Mouse (Mus musculus) frontal cortex, adult 2 months (tissue): ENCODE measurements around the gene Gm45711. TPM values are rescaled to one million over a fixed set of nuclear protein-coding genes. Genes with fewer than 3 reads are reported as not detected.

Experiments used
- DNase-seq, 2 experiments: peaks; one replicate each; pipeline ENCODE4 v3.0.0; 2022; ENCODE audit warnings: low spot score in 1 of 2; ENCODE audit errors: extremely low spot score in 1 of 2
- polyA plus RNA-seq: library from polyadenylated mRNA; depleted of rRNA; stranded (reverse); fragments of >200 nt; gene quantifications from 2 replicates; pipeline ENCODE4 v1.2.3, GENCODE M21; 2012; rRNA removed

Gene Gm45711
- polyA plus RNA-seq, 1 experiment, result not detected

- DNase-seq, result no peak
These were observed 62.6 kb downstream of the Gm45711 start for GRCm38 (mm10) chr8:104247054-104247907.

- no peak for DNase-seq
These were observed 63.3 kb downstream of the Gm45711 start for GRCm38 (mm10) chr8:104246621-104247020.

- DNase-seq, result no peak
These were observed 67.7 kb downstream of the Gm45711 start for GRCm38 (mm10) chr8:104242038-104242644.

- no peak for DNase-seq
These were observed 70.4 kb downstream of the Gm45711 start for GRCm38 (mm10) chr8:104239418-104239861.

- peak in 1 of 2 experiments; percentile 31 for DNase-seq
These were observed 75.3 kb downstream of the Gm45711 start for GRCm38 (mm10) chr8:104234573-104234972.

- no peak for DNase-seq
These were observed 77.0 kb downstream of the Gm45711 start for GRCm38 (mm10) chr8:104232919-104233318.

- no peak for DNase-seq
These were observed 77.8 kb downstream of the Gm45711 start for GRCm38 (mm10) chr8:104232039-104232438.

Other genes starting within 250 kb of the Gm45711 start
- 13.6 and 13.8 TPM in 2 replicates for gene Cdh5, start 208.5 kb downstream of the Gm45711 start, polyA plus RNA-seq
- 21.5 and 22.2 TPM in 2 replicates for gene Bean1, start 139.6 kb downstream of the Gm45711 start, polyA plus RNA-seq
- 40.6 and 42.8 TPM in 2 replicates for gene Tk2, start 61.5 kb downstream of the Gm45711 start, polyA plus RNA-seq
- gene Cklf, start 59.2 kb downstream of the Gm45711 start, polyA plus RNA-seq, result 13.1 and 13.7 TPM in 2 replicates
- gene Cmtm2a, start 16.9 kb downstream of the Gm45711 start, polyA plus RNA-seq, result not detected in 2 replicates
- not detected in 2 replicates for gene Cmtm1, start 64 bp upstream of the Gm45711 start, polyA plus RNA-seq
- not detected in 2 replicates for gene Gm11020, start 11.5 kb upstream of the Gm45711 start, polyA plus RNA-seq
- gene Cmtm2b, start 12.1 kb upstream of the Gm45711 start, polyA plus RNA-seq, result not detected in 2 replicates
- 20.4 and 22.4 TPM in 2 replicates for gene Cmtm3, start 29.3 kb upstream of the Gm45711 start, polyA plus RNA-seq
- 40.0 and 43.8 TPM in 2 replicates for gene Cmtm4, start 85.7 kb upstream of the Gm45711 start, polyA plus RNA-seq
- gene Dync1li2, start 133.0 kb upstream of the Gm45711 start, polyA plus RNA-seq, result 154 and 165 TPM in 2 replicates
- 0.74 and 0.86 TPM in 2 replicates for gene Terb1, start 199.8 kb upstream of the Gm45711 start, polyA plus RNA-seq
- 78.0 and 87.7 TPM in 2 replicates for gene Nae1, start 224.6 kb upstream of the Gm45711 start, polyA plus RNA-seq
- 41.3 and 42.8 TPM in 2 replicates for gene Car7, start 224.6 kb upstream of the Gm45711 start, polyA plus RNA-seq